Mouse (Mus musculus) retina, embryonic 14.5 days (tissue): ENCODE measurements around the gene Ascl5.

Experiments
- DNase-seq: peaks from one replicate; pipeline ENCODE4 v3.0.0-alpha.2; 2015; ENCODE audit warnings: low spot score

Ascl5 gene

GRCm38 (mm10) chr1:136051465-136051864, 861 bp downstream of the Ascl5 start:
- DNase-seq: peak; percentile 91

GRCm38 (mm10) chr1:136052547-136052946, 1.9 kb downstream of the Ascl5 start, which contains the start of gene Cacna1s:
Gene Cacna1s, plus strand, starts transcription at chr1:136052750.
- no peak for DNase-seq

- DNase-seq: no peak
Observed at GRCm38 (mm10) chr1:136055771-136056170, 5.2 kb downstream of the Ascl5 start.

GRCm38 (mm10) chr1:136058594-136058993, 8.0 kb downstream of the Ascl5 start:
- DNase-seq: no peak

GRCm38 (mm10) chr1:136061041-136061789, 10.6 kb downstream of the Ascl5 start:
- no peak for DNase-seq

- no peak for DNase-seq
Observed at GRCm38 (mm10) chr1:136061790-136062141, 11.2 kb downstream of the Ascl5 start.

- no peak for DNase-seq
Observed at GRCm38 (mm10) chr1:136063991-136064390, 13.4 kb downstream of the Ascl5 start.

- no peak for DNase-seq
Observed at GRCm38 (mm10) chr1:136066621-136067020, 16.0 kb downstream of the Ascl5 start.

- DNase-seq: no peak
Observed at GRCm38 (mm10) chr1:136067579-136067978, 17.0 kb downstream of the Ascl5 start.

GRCm38 (mm10) chr1:136076086-136076485, 25.5 kb downstream of the Ascl5 start:
- peak; percentile 65 for DNase-seq

GRCm38 (mm10) chr1:136077656-136078055, 27.1 kb downstream of the Ascl5 start:
- no peak for DNase-seq

- no peak for DNase-seq
Observed at GRCm38 (mm10) chr1:136081161-136081560, 30.6 kb downstream of the Ascl5 start.

- no peak for DNase-seq
Observed at GRCm38 (mm10) chr1:136085988-136086685, 35.5 kb downstream of the Ascl5 start.

GRCm38 (mm10) chr1:136089368-136090165, 39.0 kb downstream of the Ascl5 start:
- DNase-seq: peak; percentile 2

- no peak for DNase-seq
Observed at GRCm38 (mm10) chr1:136093726-136094125, 43.1 kb downstream of the Ascl5 start.

GRCm38 (mm10) chr1:136094807-136095206, 44.2 kb downstream of the Ascl5 start:
- DNase-seq: no peak
